Mouse (Mus musculus): ENCODE results near the gene Rsbn1. TPM values are rescaled to one million over a fixed set of nuclear protein-coding genes. Genes with fewer than 3 reads are reported as not detected.

Rsbn1 gene
- polyA plus RNA-seq, 1 experiment from 2014 or later, result 8.0 TPM

GRCm38 (mm10) chr3:103908781-103909180 is 5.1 kb upstream of the Rsbn1 start:
- 58% methylated on average over 2 of the region's 2 CpGs for WGBS
- Histone ChIP-seq H3K9ac (no peak overlapping the region), H3K27ac (ENCODE audit: poor library complexity, severe bottlenecking) (no peak overlapping the region), H3K9me3 (replicated peaks) (no peaks in the 10 kb centered on the region), H3K4me2 (no peak overlapping the region), H3K27me3 (replicated peaks) (no peaks in the 10 kb centered on the region), H3K4me3 (no peak overlapping the region), H3K36me3 (no peaks in the 10 kb centered on the region), H3K4me1 (replicated peaks) (no peaks in the 10 kb centered on the region)
- ATAC-seq (ENCODE audit: insufficient number of reproducible peaks, low FRiP score), result no peak

- Histone ChIP-seq H3K27me3 (replicated peaks) (no peaks in the 10 kb centered on the region), H3K36me3 (no peaks in the 10 kb centered on the region), H3K4me1 (replicated peaks) (peaks cover 10% of the 10 kb centered on the region), H3K27ac (ENCODE audit: poor library complexity, severe bottlenecking) (peak overlapping the region; percentile 91), H3K4me2 (peak overlapping the region; percentile 85), H3K4me3 (peak overlapping the region; percentile 86), H3K9ac (peak overlapping the region; percentile 62), H3K9me3 (replicated peaks) (no peaks in the 10 kb centered on the region)
- 11% methylated on average over 11 of the region's 11 CpGs for WGBS
- ATAC-seq (ENCODE audit: insufficient number of reproducible peaks, low FRiP score), result peak; percentile 19; the same call in 1 of the 2 replicates
Measured at GRCm38 (mm10) chr3:103913451-103913961, 414 bp upstream of the Rsbn1 start.

GRCm38 (mm10) chr3:103914732-103915508 is 1.0 kb downstream of the Rsbn1 start:
- H3K9ac ChIP-seq, result peak overlapping the region; percentile 94
- H3K4me3 ChIP-seq, result peak overlapping the region; percentile 86
- peak; percentile 56 for ATAC-seq (ENCODE audit: insufficient number of reproducible peaks, low FRiP score)
- peak overlapping the region; percentile 85 for H3K4me2 ChIP-seq
- H3K4me1 ChIP-seq (replicated peaks), result peaks cover 10% of the 10 kb centered on the region
- peak overlapping the region; percentile 91 for H3K27ac ChIP-seq (ENCODE audit: poor library complexity, severe bottlenecking)
- H3K9me3 ChIP-seq (replicated peaks), result no peaks in the 10 kb centered on the region
- no peaks in the 10 kb centered on the region for H3K36me3 ChIP-seq
- whole genome bisulfite sequencing, result under 1% methylated on average over 58 of the region's 60 CpGs
- no peaks in the 10 kb centered on the region for H3K27me3 ChIP-seq (replicated peaks)

GRCm38 (mm10) chr3:103915509-103915896 is 1.6 kb downstream of the Rsbn1 start:
- peaks cover 13% of the 10 kb centered on the region for H3K4me1 ChIP-seq (replicated peaks)
- no peaks in the 10 kb centered on the region for H3K27me3 ChIP-seq (replicated peaks)
- no peaks in the 10 kb centered on the region for H3K36me3 ChIP-seq
- H3K27ac ChIP-seq (ENCODE audit: poor library complexity, severe bottlenecking), result peak overlapping the region; percentile 91
- H3K9me3 ChIP-seq (replicated peaks), result no peaks in the 10 kb centered on the region
- WGBS, result 4% methylated on average over 7 of the region's 7 CpGs
- ATAC-seq (ENCODE audit: insufficient number of reproducible peaks, low FRiP score), result no peak
- peak overlapping the region; percentile 94 for H3K9ac ChIP-seq
- peak overlapping the region; percentile 86 for H3K4me3 ChIP-seq
- peak overlapping the region; percentile 85 for H3K4me2 ChIP-seq

- Histone ChIP-seq H3K4me1 (replicated peaks) (peaks cover 13% of the 10 kb centered on the region), H3K27ac (ENCODE audit: poor library complexity, severe bottlenecking) (no peak overlapping the region), H3K36me3 (no peaks in the 10 kb centered on the region), H3K9me3 (replicated peaks) (no peaks in the 10 kb centered on the region), H3K4me2 (peak overlapping the region; percentile 66), H3K4me3 (peak overlapping the region; percentile 40), H3K9ac (peak overlapping the region; percentile 60), H3K27me3 (replicated peaks) (no peaks in the 10 kb centered on the region)
- 35% methylated on average over 5 of the region's 5 CpGs for WGBS
- no peak for ATAC-seq (ENCODE audit: insufficient number of reproducible peaks, low FRiP score)
Measured at GRCm38 (mm10) chr3:103916205-103916838, 2.4 kb downstream of the Rsbn1 start.

GRCm38 (mm10) chr3:103916839-103917237 is 2.9 kb downstream of the Rsbn1 start:
- H3K4me3 ChIP-seq, result peak overlapping the region; percentile 40
- no peaks in the 10 kb centered on the region for H3K9me3 ChIP-seq (replicated peaks)
- no peak for ATAC-seq (ENCODE audit: insufficient number of reproducible peaks, low FRiP score)
- no peaks in the 10 kb centered on the region for H3K27me3 ChIP-seq (replicated peaks)
- no peak overlapping the region for H3K9ac ChIP-seq
- WGBS, result 67% methylated on average over 3 of the region's 3 CpGs
- peaks cover 13% of the 10 kb centered on the region for H3K4me1 ChIP-seq (replicated peaks)
- peak overlapping the region; percentile 66 for H3K4me2 ChIP-seq
- no peak overlapping the region for H3K27ac ChIP-seq (ENCODE audit: poor library complexity, severe bottlenecking)
- no peaks in the 10 kb centered on the region for H3K36me3 ChIP-seq

- Histone ChIP-seq H3K9me3 (replicated peaks) (no peaks in the 10 kb centered on the region), H3K36me3 (no peaks in the 10 kb centered on the region), H3K4me1 (replicated peaks) (peaks cover 22% of the 10 kb centered on the region), H3K27me3 (replicated peaks) (no peaks in the 10 kb centered on the region), H3K4me2 (no peak overlapping the region), H3K9ac (no peak overlapping the region), H3K27ac (ENCODE audit: poor library complexity, severe bottlenecking) (no peak overlapping the region), H3K4me3 (no peak overlapping the region)
- WGBS, result 92% methylated on average over 1 of the region's 1 CpGs
- ATAC-seq (ENCODE audit: insufficient number of reproducible peaks, low FRiP score), result no peak
Measured at GRCm38 (mm10) chr3:103920094-103920493, 6.2 kb downstream of the Rsbn1 start.

GRCm38 (mm10) chr3:103925302-103925701 is 11.4 kb downstream of the Rsbn1 start:
- Histone ChIP-seq H3K4me1 (replicated peaks) (peaks cover 15% of the 10 kb centered on the region), H3K4me3 (no peak overlapping the region), H3K4me2 (no peak overlapping the region), H3K27me3 (replicated peaks) (no peaks in the 10 kb centered on the region), H3K27ac (ENCODE audit: poor library complexity, severe bottlenecking) (no peak overlapping the region), H3K9me3 (replicated peaks) (no peaks in the 10 kb centered on the region), H3K9ac (no peak overlapping the region), H3K36me3 (peaks cover 8% of the 10 kb centered on the region; the same call in 1 of the 2 replicates)
- 68% methylated on average over 3 of the region's 3 CpGs for WGBS
- no peak for ATAC-seq (ENCODE audit: insufficient number of reproducible peaks, low FRiP score)

- Histone ChIP-seq H3K27ac (ENCODE audit: poor library complexity, severe bottlenecking) (no peak overlapping the region), H3K4me2 (no peak overlapping the region), H3K9me3 (replicated peaks) (no peaks in the 10 kb centered on the region), H3K4me3 (no peak overlapping the region), H3K27me3 (replicated peaks) (no peaks in the 10 kb centered on the region), H3K36me3 (peaks cover 21% of the 10 kb centered on the region), H3K9ac (no peak overlapping the region), H3K4me1 (replicated peaks) (peaks cover 10% of the 10 kb centered on the region)
- no peak for ATAC-seq (ENCODE audit: insufficient number of reproducible peaks, low FRiP score)
- WGBS, result 69% methylated on average over 6 of the region's 6 CpGs
Measured at GRCm38 (mm10) chr3:103927511-103927910, 13.6 kb downstream of the Rsbn1 start.

GRCm38 (mm10) chr3:103944794-103945562 is 31.1 kb downstream of the Rsbn1 start:
- no peak for ATAC-seq (ENCODE audit: insufficient number of reproducible peaks, low FRiP score)
- H3K9me3 ChIP-seq (replicated peaks), result no peaks in the 10 kb centered on the region
- H3K27ac ChIP-seq (ENCODE audit: poor library complexity, severe bottlenecking), result no peak overlapping the region
- no peak overlapping the region for H3K4me2 ChIP-seq
- no peak overlapping the region for H3K9ac ChIP-seq
- H3K36me3 ChIP-seq, result 0 out of 2 replicates have a peak, but pooled peaks cover 5% of the 10 kb centered on the region
- H3K4me3 ChIP-seq, result no peak overlapping the region
- no peaks in the 10 kb centered on the region for H3K27me3 ChIP-seq (replicated peaks)
- 94% methylated on average over 1 of the region's 1 CpGs for WGBS
- no peaks in the 10 kb centered on the region for H3K4me1 ChIP-seq (replicated peaks)

- 88% methylated on average over 7 of the region's 7 CpGs for WGBS
- no peak for ATAC-seq (ENCODE audit: insufficient number of reproducible peaks, low FRiP score)
- H3K27ac ChIP-seq (ENCODE audit: poor library complexity, severe bottlenecking), result no peak overlapping the region
- H3K9me3 ChIP-seq (replicated peaks), result no peaks in the 10 kb centered on the region
- no peak overlapping the region for H3K4me2 ChIP-seq
- no peak overlapping the region for H3K9ac ChIP-seq
- no peak overlapping the region for H3K4me3 ChIP-seq
- no peaks in the 10 kb centered on the region for H3K4me1 ChIP-seq (replicated peaks)
- no peaks in the 10 kb centered on the region for H3K27me3 ChIP-seq (replicated peaks)
- 0 out of 2 replicates have a peak, but pooled peaks cover 5% of the 10 kb centered on the region for H3K36me3 ChIP-seq
Measured at GRCm38 (mm10) chr3:103948666-103949065, 34.7 kb downstream of the Rsbn1 start.
